Mouse (Mus musculus) B cell, adult 2 months (primary cell): ENCODE data around the gene Fstl3.

Source experiments
- DNase-seq, 2 experiments: peaks; one replicate each; pipeline ENCODE4 v3.0.0; 2022

The Fstl3 gene

GRCm38 (mm10) chr10:79762875-79763274 lies 14.2 kb upstream of the Fstl3 start:
- DNase-seq, result no peak

GRCm38 (mm10) chr10:79764234-79764633 lies 12.8 kb upstream of the Fstl3 start:
- DNase-seq, result no peak

- no peak for DNase-seq
These were observed 11.8 kb upstream of the Fstl3 start for GRCm38 (mm10) chr10:79765228-79765745.

DNA sequence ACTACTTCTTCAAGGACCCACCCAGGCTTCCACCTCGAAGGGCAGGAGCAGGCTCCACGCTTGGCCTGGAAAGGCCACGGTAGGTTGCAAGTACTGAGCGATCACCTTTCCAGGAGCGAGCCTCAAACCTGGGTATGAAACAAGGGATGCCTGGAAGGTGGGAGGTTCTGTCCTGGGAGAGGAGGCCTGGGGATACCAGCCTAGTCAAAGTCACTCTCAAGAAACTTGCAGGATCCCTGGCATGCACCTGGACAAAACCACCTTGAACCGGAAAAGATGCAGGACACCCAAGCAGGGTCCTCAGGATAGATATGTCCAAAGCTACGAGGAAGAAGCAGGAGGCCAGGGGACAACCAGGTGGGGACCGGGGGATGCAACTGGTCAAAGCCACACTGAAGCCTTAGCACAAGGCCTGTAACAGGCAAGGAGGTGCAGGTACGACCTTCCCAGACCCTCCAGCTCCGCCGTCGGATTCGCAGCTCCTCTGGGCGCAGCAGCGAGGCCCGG lies 11.0 kb upstream of the Fstl3 start:
- DNase-seq, result no peak

GRCm38 (mm10) chr10:79766508-79767325 lies 10.4 kb upstream of the Fstl3 start, which contains the start of gene Rnf126:
Gene Rnf126 (minus strand): TSS chr10:79766952.
- DNase-seq, result peak; percentile 99

DNA sequence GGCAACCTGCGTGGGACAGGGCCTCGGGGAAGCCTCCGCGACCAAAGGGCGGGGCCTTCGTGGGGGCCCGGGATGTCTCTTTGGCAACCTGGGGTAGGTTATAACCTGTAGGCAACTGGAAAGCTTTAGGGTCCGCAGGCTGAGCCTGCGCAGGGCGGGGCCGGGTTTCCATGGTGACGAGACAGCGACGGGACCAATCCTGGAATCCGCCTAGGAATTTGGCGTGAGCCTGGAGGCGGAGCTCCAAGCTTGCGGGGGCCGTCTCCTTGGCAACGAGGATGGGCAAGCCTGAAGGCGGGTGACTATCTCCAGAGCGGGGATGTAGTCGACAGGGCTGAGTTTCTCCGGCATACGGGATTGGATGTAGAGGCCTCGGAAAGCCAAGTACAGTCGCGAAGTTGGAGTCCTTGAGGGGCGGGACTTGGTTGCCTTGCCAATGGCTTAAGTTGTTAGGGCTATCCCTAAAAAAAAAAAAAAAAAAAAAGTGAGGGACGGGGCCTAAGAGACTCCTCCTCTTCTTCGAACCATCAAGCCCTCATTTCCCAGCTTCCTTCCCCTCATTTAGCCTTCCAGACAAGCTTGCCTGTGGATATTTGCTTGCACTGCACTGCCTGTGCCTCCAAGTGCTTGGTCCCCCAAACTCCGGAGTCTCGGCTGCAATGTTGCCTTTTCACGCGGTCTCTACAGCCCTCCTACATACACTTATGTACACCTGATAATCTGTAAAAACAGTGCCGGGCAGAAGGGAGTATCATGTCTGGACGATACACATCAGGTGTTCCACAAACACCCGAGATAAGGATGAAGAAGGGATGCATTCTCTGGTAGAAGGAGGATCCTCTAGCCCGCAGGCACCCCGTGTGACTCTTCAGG lies 9.5 kb upstream of the Fstl3 start:
- DNase-seq, result no peak

- DNase-seq, result peak; percentile 80 to 84
These were observed 8.7 kb upstream of the Fstl3 start for GRCm38 (mm10) chr10:79768400-79768799.

GRCm38 (mm10) chr10:79769329-79769728 lies 7.7 kb upstream of the Fstl3 start:
- DNase-seq, result no peak

DNA sequence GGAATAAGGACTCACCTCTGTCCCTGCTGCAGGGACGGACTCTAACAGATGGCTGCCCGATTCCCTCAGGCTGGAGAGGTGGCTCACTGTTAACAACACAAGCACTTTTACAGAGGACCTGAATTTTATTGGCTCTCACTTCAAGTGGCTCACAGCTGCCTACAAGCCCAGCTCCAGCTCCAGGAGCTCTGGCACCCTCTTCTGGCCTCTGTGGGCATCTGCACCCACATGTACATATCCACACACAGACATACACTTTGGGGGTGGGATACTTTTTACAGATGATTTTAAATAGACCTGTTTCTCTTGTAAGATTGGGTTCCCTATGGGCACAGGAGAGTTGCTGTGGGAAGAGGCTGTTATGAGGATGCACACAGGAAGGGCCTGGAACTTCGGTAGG lies 4.8 kb upstream of the Fstl3 start:
- no peak for DNase-seq

- no peak for DNase-seq
These were observed 3.9 kb upstream of the Fstl3 start for GRCm38 (mm10) chr10:79773208-79773607.

DNA sequence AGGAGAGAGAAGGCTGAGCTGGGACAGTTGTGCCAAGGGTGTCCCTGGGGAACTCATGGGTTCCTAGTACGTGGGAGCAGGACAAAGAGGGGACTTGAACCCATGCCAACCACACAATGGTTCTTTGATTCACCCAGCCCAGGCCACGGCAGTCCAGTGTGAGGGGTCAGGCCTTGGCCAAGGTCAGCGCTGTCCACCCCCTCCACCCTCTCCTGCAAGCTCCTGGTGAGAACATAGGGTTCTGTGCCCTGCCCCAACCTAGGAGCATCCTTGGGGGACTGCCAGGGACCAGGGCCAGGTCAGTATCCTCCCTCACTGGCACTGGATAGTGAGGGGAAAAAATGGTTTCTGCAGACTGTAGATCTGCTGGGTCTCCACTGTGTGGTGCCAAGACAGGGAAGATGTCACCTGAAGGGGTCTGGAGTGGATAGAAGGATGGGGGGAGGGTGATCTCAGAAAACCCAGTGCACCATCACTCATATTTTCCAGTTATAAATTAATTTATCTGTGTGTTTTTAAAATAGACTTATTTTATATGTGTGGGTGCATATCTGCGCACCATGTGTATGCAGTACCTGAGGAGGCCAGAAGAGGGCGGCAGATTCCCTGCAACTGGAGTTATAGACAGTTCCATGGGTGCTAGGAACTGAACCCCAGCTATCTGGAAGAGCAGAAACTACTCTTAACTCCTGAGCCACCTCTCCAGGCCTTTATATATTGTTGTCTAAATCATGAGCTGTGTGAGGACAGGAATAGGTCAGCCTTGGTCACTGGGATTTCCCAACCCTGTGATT lies 2.4 kb upstream of the Fstl3 start:
- DNase-seq, result peak; percentile 46 to 47

- no peak for DNase-seq
These were observed 934 bp downstream of the Fstl3 start for GRCm38 (mm10) chr10:79778006-79778405.

DNA sequence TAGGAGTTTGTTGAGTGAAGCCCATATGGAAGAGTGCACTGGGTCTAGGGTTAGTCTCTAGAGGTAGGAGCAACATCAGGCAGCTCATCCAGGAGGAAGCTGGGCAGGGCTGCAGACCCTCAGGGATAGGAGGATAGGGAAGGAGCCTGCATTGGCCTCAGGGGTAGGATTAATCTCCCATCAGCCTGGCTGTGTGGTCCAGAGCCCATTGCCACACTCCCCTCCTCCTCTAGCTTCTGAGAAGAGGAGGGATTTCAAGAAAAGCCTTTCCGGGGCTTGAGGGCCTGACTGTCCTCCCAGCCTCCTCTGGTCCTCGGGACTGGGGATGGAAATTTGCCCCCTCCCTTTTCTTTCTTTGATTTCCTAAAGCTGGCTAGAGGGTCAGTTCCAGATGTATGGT lies 2.1 kb downstream of the Fstl3 start:
- DNase-seq, result no peak

GRCm38 (mm10) chr10:79779784-79780663 lies 3.0 kb downstream of the Fstl3 start:
- peak; percentile 98 for DNase-seq

DNA sequence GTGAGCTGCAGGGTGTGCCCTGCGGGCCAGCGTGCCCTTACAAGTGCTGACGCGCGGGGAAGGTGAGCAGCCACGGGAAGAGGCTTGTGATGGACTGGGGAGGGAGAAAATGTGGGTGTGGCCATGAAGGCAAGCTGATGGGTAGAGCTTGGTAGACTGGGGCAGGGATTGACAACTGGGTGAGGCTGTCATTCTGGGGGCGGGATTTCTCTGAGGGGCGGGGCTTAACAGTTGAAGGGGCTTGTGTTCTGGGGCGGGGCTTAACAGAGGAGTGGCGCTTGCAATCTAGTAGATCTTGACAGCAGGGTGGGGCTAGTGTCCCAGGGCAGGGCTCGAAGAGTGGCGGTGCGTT lies 3.6 kb downstream of the Fstl3 start:
- peak in 1 of 2 experiments; percentile 82 for DNase-seq

DNA sequence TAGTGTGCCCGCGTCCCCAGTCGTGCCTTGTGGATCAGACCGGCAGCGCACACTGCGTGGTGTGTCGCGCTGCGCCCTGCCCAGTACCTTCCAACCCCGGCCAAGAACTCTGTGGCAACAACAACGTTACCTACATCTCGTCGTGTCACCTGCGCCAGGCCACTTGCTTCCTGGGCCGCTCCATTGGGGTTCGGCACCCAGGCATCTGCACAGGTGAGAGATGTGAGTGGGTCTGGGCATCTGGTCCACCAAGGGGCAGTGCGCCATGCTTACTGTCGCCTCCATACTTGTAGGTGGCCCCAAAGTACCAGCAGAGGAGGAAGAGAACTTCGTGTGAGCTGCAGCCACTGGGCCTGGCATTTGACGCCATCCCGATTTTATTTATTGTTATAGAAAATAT lies 4.1 kb downstream of the Fstl3 start:
- no peak for DNase-seq

GRCm38 (mm10) chr10:79781956-79782355 lies 4.9 kb downstream of the Fstl3 start:
- no peak for DNase-seq

GRCm38 (mm10) chr10:79783050-79783449 lies 6.0 kb downstream of the Fstl3 start:
- DNase-seq, result no peak

DNA sequence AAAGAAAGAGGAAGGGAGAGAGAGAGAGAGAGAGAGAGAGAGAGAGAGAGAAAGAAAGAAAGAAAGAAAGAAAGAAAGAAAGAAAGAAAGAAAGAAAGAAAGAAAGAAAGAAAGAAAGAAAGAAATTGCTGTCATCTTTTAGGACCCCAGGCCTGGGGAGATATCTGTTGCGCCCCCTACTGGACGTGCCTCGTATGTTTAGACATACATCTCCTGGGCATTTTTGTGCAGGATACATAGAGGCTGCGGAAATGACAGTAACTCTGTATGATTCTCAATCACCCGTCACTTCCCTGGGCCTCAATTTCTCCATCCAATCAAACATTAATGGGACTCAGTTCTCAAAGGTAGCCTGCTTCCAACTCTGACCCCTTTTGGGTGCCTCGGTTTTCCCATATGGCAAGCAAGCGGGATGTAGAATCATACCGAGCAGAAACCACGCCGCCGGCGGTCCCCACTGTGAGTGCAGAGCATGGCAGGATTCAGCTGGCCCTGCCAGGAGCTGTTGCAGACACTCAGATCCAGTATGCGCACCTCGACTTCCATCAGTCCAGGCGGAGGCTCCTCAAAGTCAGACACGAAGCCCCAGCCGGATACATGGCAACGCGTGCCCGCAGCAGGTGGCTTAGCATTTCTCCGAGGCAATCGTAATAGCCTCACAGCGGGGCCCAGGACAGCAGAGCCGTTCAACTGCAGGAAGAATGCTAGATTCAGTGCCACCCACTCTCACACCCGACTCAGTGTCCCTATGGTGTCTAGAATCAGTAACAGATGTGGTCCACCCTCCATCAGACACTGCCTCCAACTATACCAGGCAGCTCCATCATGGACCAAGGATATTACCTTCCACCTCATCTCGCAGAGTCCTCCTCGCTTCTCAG lies 7.1 kb downstream of the Fstl3 start:
- DNase-seq, result peak; percentile 77 to 79

DNA sequence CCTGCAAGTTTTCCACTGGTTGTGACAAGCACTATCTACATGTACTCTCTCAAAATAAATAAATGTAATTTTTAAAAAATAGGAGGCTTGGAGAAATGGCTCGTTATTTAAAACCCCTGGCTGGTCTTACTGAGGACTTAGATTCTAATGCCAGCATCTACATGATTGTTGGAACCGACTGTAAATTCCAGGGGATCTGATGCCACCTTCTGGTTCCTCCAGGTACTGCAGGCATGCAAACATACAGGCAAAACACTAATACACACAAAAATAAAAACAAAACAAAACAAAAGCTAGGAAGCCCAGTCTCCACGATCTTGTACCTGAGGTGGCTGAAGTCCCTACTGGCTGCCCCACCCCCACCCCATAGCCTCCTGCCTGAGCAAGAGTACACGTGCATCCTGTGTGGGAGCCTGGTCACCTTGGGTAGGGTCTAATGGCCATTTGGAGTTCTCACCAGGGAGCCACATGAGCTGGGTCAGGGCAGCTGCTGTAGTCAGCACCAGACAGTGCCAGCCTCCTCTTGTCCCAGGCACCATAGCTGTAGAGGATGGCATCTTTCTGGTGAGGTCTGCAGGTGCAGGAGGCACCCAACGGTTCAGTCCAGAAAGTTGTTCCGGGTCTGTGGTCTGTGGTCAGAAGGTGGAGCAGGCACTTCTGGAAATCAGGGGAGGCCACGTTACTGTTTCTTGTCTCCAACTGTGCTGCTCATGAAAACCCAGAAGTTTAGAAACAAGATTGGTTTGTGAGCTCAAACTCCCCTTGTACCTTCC lies 11.5 kb downstream of the Fstl3 start:
- DNase-seq, result peak; percentile 87 to 90
